Mouse (Mus musculus) olfactory bulb, adult 2 months (tissue): Measurements from ENCODE around the gene Cryab.

Source experiments
- CTCF ChIP-seq: fragments of 200-500 bp; IDR thresholded peaks from 2 replicates; pipeline ENCODE4 v1.5.1; 2012; ENCODE audit warnings: low read depth, mild to moderate bottlenecking, low read length, moderate library complexity; ENCODE audit not compliant: insufficient read depth
- POLR2A ChIP-seq: fragments of 200-500 bp; IDR thresholded peaks from 2 replicates; pipeline ENCODE4 v1.6.1; 2012; ENCODE audit warnings: mild to moderate bottlenecking, low read depth, low read length, moderate library complexity; ENCODE audit not compliant: insufficient read depth

DNA sequence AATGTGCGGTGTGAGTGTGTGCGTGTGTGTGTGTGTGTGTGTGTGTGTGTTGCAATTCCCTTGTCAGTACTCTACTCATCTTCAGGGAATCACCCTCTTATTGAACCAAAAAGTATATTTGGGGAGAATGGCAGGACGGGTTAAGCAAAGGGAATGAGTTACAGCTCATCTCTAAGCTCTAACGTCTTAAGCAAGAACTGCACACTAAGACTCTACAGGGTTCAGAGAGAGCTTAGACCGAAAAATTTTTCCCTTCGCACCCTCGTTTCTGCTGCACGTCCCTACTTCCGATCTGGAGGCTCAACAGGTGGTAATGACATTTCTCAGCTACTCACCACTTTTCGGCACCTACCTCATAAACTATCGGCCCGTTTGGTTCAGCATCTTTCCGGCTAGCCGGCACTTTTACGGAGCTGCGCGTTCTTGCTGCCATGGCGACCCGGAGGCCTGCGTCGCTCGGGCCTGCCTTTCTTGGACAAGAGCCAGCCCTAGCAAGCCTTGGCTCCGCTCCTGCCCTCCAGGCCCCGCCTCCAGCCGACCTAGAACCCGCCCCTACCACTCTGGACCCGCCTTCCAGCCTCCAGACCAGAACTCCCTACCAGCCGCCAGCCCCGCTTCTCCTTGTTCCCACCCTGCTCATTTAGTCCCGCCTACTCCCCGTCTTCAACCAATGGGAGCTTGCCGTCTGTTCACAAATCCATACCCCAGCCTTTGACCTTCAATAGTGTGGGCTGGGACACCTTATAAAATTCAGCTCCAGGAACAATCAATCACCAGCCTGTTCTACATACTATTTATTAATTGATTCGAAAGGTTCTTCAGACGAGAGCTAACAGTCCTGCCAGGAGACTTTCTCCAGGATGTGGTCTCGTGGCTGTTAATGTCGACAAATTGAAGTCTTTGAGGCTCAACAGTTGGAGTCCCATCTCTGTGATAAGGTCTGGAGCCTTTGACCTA is 11.9 kb upstream of the Cryab start, which contains the start of gene Dixdc1:
- TF ChIP-seq CTCF (no peak), POLR2A (no peak)
